Mouse (Mus musculus): ENCODE data around the gene Rexo1. TPM values are rescaled to one million over a fixed set of nuclear protein-coding genes. Genes with fewer than 3 reads are reported as not detected.
A peak's percentile ranks its signal among the peaks of the same experiment; 100 is the strongest.

Gene Rexo1
- polyA plus RNA-seq, 1 experiment: 78.0 TPM

DNA sequence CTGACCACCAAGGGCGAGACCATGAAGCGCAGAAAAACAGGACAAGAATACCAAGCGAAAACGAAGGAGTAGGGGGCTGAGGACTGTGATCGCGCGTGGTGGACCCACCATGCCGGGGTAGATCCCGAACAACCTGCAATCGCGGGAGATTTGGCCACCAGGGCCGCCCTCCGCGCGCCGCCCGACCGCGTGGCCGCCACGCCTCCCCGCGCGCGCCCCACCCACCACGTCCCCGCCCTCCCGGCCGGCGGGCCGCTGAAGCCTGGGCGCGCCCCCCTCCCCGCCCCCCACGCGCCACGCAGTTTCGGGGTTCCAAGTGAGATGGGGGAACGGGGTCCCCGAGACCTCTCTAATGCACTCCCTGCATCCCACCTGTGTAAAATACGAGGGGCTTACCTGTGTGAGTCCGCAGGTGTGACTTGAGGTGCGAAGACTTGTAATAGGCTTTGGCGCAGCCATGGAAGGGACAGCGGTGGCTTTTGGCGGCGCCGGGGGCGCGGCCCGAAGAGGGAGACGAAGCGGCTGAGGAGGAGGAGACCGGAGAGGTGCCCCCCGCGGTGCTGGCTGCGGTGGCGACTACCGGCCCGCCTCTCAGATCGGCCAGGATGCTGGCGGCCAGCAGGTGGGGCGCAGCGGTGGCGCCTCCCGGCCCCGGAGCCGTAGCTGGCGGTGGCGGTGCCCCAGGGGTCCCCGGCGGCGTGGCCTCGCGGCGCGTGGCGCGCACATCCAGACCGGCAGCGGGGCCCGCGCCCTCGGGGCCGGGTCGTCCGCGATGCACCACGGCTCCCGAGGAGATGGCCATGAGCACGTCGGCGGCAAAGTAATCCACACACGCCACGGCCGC is 15.2 kb upstream of the Rexo1 start:
- peak overlapping the region; percentile 94 for H3K27ac ChIP-seq (ENCODE audit: insufficient read depth, low read length)
- WGBS: under 1% methylated on average over 95 of the region's 96 CpGs

DNA sequence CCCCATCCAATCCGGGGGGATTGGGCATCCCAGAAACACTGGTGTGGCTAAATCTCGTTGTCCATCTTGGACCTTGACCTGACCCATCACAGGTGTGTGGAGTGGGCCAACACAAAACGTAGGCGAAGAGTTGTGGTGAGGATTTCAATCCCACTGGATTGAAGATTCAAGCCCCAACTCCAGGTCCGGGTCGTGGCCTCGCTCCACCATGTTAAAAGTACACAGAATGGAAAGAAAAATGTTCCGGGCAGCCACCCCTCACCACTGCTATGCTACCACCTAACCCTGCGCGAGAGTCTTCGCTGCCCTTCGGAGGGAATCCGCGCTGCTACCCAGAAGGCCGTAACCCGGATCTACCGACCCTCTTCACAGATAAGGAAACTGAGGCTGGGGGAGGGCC is 14.6 kb upstream of the Rexo1 start:
- Histone ChIP-seq H3K27me3 (ENCODE audit: control insufficient read depth, insufficient read depth, low read length) (no peaks in the 10 kb centered on the region), H3K36me3 (ENCODE audit: control insufficient read depth, insufficient read depth, low read length) (no peaks in the 10 kb centered on the region), H3K27ac (ENCODE audit: insufficient read depth, low read length) (no peak overlapping the region; the same call in 1 of the 2 replicates), H3K4me1 (ENCODE audit: control insufficient read depth, insufficient read depth, insufficient read length) (peaks cover 26% of the 10 kb centered on the region), H3K4me3 (ENCODE audit: extremely low read depth, insufficient read depth, insufficient read length) (peak overlapping the region; percentile 82)
- TF ChIP-seq POLR2A (IDR thresholded peaks at IDR 0.05; ENCODE audit: low read depth, low read length) (no peak), CTCF (IDR thresholded peaks at IDR 0.05; ENCODE audit: extremely low read depth, insufficient read depth, insufficient read length, insufficient replicate concordance) (no peak)
- WGBS: 13% methylated on average over 17 of the region's 17 CpGs
- peak in 1 of 2 experiments; percentile 27 for DNase-seq (ENCODE audit: low read depth in 1 of 2, low spot score in 2 of 2)

More for the DNA sequence above, 15.2 kb upstream of the Rexo1 start:
- H3K27me3 ChIP-seq (ENCODE audit: control insufficient read depth, insufficient read depth, low read length): no peaks in the 10 kb centered on the region
- peak overlapping the region; percentile 82 for H3K4me3 ChIP-seq (ENCODE audit: extremely low read depth, insufficient read depth, insufficient read length)
- H3K4me1 ChIP-seq (ENCODE audit: control insufficient read depth, insufficient read depth, insufficient read length): peaks cover 19% of the 10 kb centered on the region; the same call in 1 of the 2 replicates
- H3K36me3 ChIP-seq (ENCODE audit: control insufficient read depth, insufficient read depth, low read length): no peaks in the 10 kb centered on the region
- TF ChIP-seq CTCF (IDR thresholded peaks at IDR 0.05; ENCODE audit: extremely low read depth, insufficient read depth, insufficient read length, insufficient replicate concordance) (no peak), POLR2A (IDR thresholded peaks at IDR 0.05; ENCODE audit: low read depth, low read length) (no peak)
- DNase-seq (ENCODE audit: low read depth in 1 of 2, low spot score in 2 of 2): peak in 1 of 2 experiments; percentile 57

DNA sequence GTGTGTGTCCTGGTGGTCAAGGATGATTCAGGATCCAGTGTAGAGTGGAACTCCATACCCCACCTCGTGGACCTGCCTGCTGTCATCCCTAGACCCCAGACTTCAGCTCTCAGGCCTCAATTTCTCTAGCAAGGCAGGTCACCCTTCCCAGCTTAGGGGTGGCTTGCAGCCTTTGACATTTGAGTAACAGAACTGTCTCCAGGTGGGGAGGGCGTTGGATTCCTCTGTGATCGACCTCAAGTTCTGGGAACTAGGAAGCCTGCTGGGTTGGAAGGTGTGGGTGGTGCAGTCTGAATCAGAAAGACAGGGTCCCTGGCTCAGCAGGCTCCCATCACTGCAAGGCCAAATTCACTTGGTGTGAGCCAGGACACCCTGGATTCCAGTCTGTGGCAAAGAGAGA is 13.5 kb upstream of the Rexo1 start:
- no peak for DNase-seq (ENCODE audit: low read depth in 1 of 2, low spot score in 2 of 2)
- 86% methylated on average over 3 of the region's 3 CpGs for WGBS
- TF ChIP-seq CTCF (IDR thresholded peaks at IDR 0.05; ENCODE audit: extremely low read depth, insufficient read depth, insufficient read length, insufficient replicate concordance) (no peak), POLR2A (IDR thresholded peaks at IDR 0.05; ENCODE audit: low read depth, low read length) (no peak)
- no peak overlapping the region for H3K4me3 ChIP-seq (ENCODE audit: extremely low read depth, insufficient read depth, insufficient read length)
- peaks cover 31% of the 10 kb centered on the region for H3K4me1 ChIP-seq (ENCODE audit: control insufficient read depth, insufficient read depth, insufficient read length)
- H3K36me3 ChIP-seq (ENCODE audit: control insufficient read depth, insufficient read depth, low read length): no peaks in the 10 kb centered on the region
- H3K27ac ChIP-seq (ENCODE audit: insufficient read depth, low read length): no peak overlapping the region
- H3K27me3 ChIP-seq (ENCODE audit: control insufficient read depth, insufficient read depth, low read length): no peaks in the 10 kb centered on the region

DNA sequence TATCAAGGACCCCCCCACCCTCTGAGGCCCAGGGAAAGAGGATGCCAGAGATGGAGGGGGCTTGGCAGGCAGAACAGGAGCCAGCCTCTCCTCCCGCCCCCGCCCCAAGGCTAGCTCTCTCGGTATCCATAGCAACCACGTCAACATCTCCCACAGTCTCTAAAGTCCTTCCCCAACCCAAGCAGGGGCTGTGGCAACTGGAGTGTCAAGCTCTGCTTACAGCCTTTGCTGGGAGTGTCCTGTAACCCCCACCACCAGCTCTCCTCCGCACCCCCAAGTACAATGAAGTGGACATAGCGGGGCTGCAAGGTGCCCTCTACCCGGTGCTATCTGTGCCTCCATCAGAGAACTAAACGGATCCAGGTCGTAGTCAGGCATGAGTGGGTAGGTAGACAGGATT is 12.6 kb upstream of the Rexo1 start:
- Histone ChIP-seq H3K27me3 (ENCODE audit: control insufficient read depth, insufficient read depth, low read length) (no peaks in the 10 kb centered on the region), H3K36me3 (ENCODE audit: control insufficient read depth, insufficient read depth, low read length) (no peaks in the 10 kb centered on the region), H3K27ac (ENCODE audit: insufficient read depth, low read length) (no peak overlapping the region; the same call in 1 of the 2 replicates), H3K4me1 (ENCODE audit: control insufficient read depth, insufficient read depth, insufficient read length) (peaks cover 34% of the 10 kb centered on the region), H3K4me3 (ENCODE audit: extremely low read depth, insufficient read depth, insufficient read length) (no peak overlapping the region)
- WGBS: 82% methylated on average over 9 of the region's 9 CpGs
- no peak for TF ChIP-seq POLR2A (IDR thresholded peaks at IDR 0.05; ENCODE audit: low read depth, low read length)
- no peak for TF ChIP-seq CTCF (IDR thresholded peaks at IDR 0.05; ENCODE audit: extremely low read depth, insufficient read depth, insufficient read length, insufficient replicate concordance)
- DNase-seq (ENCODE audit: low read depth in 1 of 2, low spot score in 2 of 2): no peak

DNA sequence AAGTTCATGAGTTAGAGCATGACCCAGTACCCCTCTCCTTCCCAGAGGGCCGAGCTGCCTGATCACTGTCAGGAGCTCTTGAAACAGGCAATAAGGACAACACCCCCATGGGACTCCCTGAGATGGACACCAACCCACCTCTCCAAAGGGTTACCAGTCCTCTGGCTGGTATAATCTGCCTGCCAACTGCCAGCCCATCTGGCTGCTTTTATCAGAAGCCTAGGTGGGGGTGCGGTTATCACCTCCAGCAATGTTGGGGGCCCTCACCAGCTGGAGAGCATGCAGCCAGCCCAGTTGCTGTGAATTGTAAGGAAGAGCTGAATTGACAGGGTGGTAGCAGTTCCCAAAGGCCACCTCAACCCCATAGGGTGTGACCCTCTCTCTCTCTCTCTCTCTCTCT is 11.1 kb upstream of the Rexo1 start:
- no peak for DNase-seq (ENCODE audit: low read depth in 1 of 2, low spot score in 2 of 2)
- Histone ChIP-seq H3K27me3 (ENCODE audit: control insufficient read depth, insufficient read depth, low read length) (no peaks in the 10 kb centered on the region), H3K27ac (ENCODE audit: insufficient read depth, low read length) (peak overlapping the region; percentile 62; the same call in 1 of the 2 replicates), H3K4me3 (ENCODE audit: extremely low read depth, insufficient read depth, insufficient read length) (no peak overlapping the region), H3K36me3 (ENCODE audit: control insufficient read depth, insufficient read depth, low read length) (peaks cover 8% of the 10 kb centered on the region), H3K4me1 (ENCODE audit: control insufficient read depth, insufficient read depth, insufficient read length) (peaks cover 29% of the 10 kb centered on the region)
- TF ChIP-seq CTCF (IDR thresholded peaks at IDR 0.05; ENCODE audit: extremely low read depth, insufficient read depth, insufficient read length, insufficient replicate concordance): no peak
- TF ChIP-seq POLR2A (IDR thresholded peaks at IDR 0.05; ENCODE audit: low read depth, low read length): no peak
- 74% methylated on average over 2 of the region's 2 CpGs for WGBS

DNA sequence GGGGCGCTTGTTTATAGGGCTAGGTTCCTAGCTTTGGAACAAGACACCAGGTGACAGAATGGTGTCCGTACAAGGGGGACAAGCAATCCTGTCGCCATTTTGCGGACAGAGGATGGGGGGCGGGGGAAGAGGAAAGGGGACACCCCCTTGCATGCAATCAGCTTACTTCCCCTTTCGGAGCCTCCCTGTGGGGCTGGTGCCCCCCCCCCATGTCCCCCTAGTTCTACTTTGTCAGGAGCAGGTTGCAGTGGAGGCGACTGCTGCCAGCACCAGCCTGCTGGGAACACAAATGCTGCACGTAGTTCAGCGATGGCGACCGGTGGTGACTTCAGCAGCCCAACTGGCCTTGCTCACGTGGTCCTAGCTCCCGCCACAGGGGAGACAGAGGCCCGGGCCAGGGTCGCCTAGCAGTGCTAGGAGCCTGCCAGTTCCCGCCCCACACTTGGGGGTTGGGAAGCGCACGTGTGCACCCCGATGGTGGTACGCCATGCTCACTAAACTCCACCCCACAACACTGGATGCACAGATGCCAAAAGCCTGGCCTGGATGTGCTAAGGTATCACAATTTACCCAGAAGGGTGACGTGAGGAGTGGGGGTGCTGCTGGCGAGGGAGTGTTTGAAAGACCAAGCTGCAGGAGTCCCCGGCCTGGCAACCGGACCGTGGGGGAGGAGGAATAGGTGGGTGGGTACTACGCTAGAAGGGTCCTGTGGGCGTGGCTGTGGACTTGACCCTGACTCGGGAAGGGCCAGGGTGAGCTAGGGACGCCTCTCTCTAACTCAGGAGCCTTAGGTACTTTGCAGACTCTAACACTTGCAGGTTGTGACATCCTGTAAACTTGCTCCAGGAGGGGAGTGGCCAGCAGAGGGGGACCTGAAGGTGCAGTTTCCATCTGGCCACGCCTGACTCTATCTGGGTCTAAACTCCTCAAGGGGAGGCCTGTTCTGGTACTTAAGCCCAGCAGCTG is 9.8 kb upstream of the Rexo1 start:
- H3K27ac ChIP-seq (ENCODE audit: insufficient read depth, low read length): peak overlapping the region; percentile 62
- TF ChIP-seq POLR2A (IDR thresholded peaks at IDR 0.05; ENCODE audit: low read depth, low read length) (no peak), CTCF (IDR thresholded peaks at IDR 0.05; ENCODE audit: extremely low read depth, insufficient read depth, insufficient read length, insufficient replicate concordance) (no peak)
- H3K4me3 ChIP-seq (ENCODE audit: extremely low read depth, insufficient read depth, insufficient read length): peak overlapping the region; percentile 32; the same call in 1 of the 2 replicates
- peak in 1 of 2 experiments; percentile 36 for DNase-seq (ENCODE audit: low read depth in 1 of 2, low spot score in 2 of 2)
- peaks cover 34% of the 10 kb centered on the region for H3K4me1 ChIP-seq (ENCODE audit: control insufficient read depth, insufficient read depth, insufficient read length)
- 21% methylated on average over 30 of the region's 30 CpGs for WGBS
- H3K27me3 ChIP-seq (ENCODE audit: control insufficient read depth, insufficient read depth, low read length): no peaks in the 10 kb centered on the region
- H3K36me3 ChIP-seq (ENCODE audit: control insufficient read depth, insufficient read depth, low read length): peaks cover 8% of the 10 kb centered on the region
